Mouse (Mus musculus) heart, embryonic 14.5 days (tissue): Measurements from ENCODE around the gene Cntd1. TPM values are rescaled to one million over a fixed set of nuclear protein-coding genes. Genes with fewer than 3 reads are reported as not detected.

Source experiments
- ATAC-seq: fragments of 200-750 bp; cut with Nextera tagmentation; 2 replicates; pipeline ENCODE4 v1.8.0; 2017; ENCODE audit warnings: low read depth, moderate TSS enrichment; ENCODE audit not compliant: insufficient number of reproducible peaks, insufficient read depth, low FRiP score
- H3K27ac ChIP-seq, 2 experiments: fragments of 200-500 bp in 1 of 2; fragments of 300-500 bp in 1 of 2; sonication (generic) in 1 of 2; replicated peaks in 1 of 2; 2 replicates each; pipeline ENCODE4 v1.5.1; 2012 to 2014; ENCODE audit warnings: low read depth in 2 of 2, low read length in 2 of 2, control low read depth in 1 of 2, mild to moderate bottlenecking in 1 of 2, mixed read lengths in 1 of 2; ENCODE audit not compliant: control insufficient read depth in 1 of 2, insufficient read depth in 1 of 2
- H3K27me3 ChIP-seq: fragments of 300-500 bp; sonication (generic); 2 replicates; pipeline ENCODE4 v1.6.1; 2014; ENCODE audit warnings: mild to moderate bottlenecking, low read length, control low read depth; ENCODE audit not compliant: control insufficient read depth, insufficient read depth
- H3K36me3 ChIP-seq: fragments of 300-500 bp; sonication (generic); 2 replicates; pipeline ENCODE4 v1.6.1; 2014; ENCODE audit warnings: mild to moderate bottlenecking, control low read depth, low read length, mixed read lengths; ENCODE audit not compliant: control insufficient read depth, insufficient read depth
- H3K4me1 ChIP-seq, 2 experiments: fragments of 200-500 bp in 1 of 2; fragments of 300-500 bp in 1 of 2; sonication (generic) in 1 of 2; 2 replicates each; pipeline ENCODE4 v1.6.1; 2012 to 2014; ENCODE audit warnings: low read length in 2 of 2, control low read depth in 1 of 2, mixed read lengths in 1 of 2; ENCODE audit not compliant: control insufficient read depth in 2 of 2, insufficient read depth in 2 of 2
- H3K4me2 ChIP-seq: fragments of 300-500 bp; sonication (generic); 2 replicates; pipeline ENCODE4 v1.6.1; 2014; ENCODE audit warnings: mild to moderate bottlenecking, low read length
- H3K4me3 ChIP-seq, 2 experiments: fragments of 200-500 bp in 1 of 2; fragments of 300-500 bp in 1 of 2; sonication (generic) in 1 of 2; 2 replicates each; pipeline ENCODE4 v1.5.1; 2012 to 2014; ENCODE audit warnings: low read length in 2 of 2, mild to moderate bottlenecking in 2 of 2, control low read depth in 1 of 2, low read depth in 1 of 2, moderate library complexity in 1 of 2; ENCODE audit not compliant: control insufficient read depth in 1 of 2, insufficient read depth in 1 of 2
- H3K9ac ChIP-seq: fragments of 300-500 bp; sonication (generic); 2 replicates; pipeline ENCODE4 v1.6.1; 2014; ENCODE audit warnings: mild to moderate bottlenecking, low read length
- H3K9me3 ChIP-seq: fragments of 300-500 bp; sonication (generic); 2 replicates; pipeline ENCODE4 v1.6.1; 2016; ENCODE audit warnings: low read length, control low read depth; ENCODE audit not compliant: control insufficient read depth
- WGBS: fragments of 180-500 bp; shearing (Covaris S2); extraction: QIAGEN DNeasy Blood & Tissue Kit; methylation state at CpG from one replicate; pipeline ENCODE4 v1.1.7; 2014; 5-methylcytosine and 5-hydroxymethylcytosine counted together
- polyA plus RNA-seq: library from polyadenylated mRNA; unstranded; fragments of >200 nt; fragmentation: Nextera tagmentation; extraction: Ambion mirVana; gene quantifications from 2 replicates; pipeline ENCODE4 v1.2.1, GENCODE M21; 2014

Cntd1 gene
- 0.51 and 1.1 TPM in 2 replicates for polyA plus RNA-seq

DNA sequence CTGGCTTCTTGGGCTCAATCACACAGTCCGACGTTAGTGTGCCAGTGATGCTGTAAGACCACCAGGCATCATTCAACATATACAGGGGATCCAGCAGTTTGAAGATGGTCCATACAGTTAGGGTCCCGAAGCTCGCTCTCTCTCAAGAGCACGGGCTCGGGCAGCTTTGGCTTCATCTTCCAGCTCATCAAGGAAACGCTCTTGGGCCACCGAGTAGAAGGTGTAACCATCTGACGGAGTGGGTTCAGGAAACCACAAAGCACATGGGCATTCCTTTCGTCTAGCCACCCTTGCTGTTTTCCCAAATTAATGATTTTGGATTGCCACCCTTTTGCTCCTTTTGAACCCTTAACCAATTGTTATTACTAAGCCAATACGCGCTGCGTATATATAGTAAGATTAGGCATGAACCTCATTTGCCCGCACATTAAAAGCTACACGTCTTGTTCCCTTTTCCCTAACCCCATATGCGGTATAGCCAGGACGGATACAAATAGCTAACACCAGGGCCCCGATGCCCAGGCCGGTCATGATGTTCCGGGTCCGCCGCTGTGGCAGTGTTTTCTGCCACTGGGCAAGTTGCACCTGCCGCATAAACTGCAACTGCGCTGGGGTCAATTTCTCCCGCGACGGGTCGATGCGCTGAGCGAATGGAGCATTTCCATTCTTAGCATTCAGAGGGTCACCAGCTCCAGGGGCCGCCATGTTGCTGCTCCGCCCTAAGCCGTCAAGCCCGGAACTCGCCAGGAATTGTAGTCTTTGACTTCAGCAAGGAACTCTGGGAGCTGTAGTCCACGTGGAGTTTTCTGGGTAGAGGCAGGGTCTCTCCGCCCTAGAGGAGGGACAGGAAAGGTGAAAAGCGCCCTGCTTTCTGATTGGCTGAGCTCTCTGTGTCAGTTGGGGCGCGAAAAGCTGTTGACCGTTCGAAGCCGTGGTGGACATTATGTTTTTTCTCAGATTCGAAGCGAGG is at the start of gene Cntd1, which contains the start of gene Coa3:
TSS of gene Cntd1 (plus strand) at position 790 of the 970 bp plus-strand sequence.
TSS of gene Coa3 (minus strand) at position 892 of the 970 bp plus-strand sequence.
- Histone ChIP-seq H3K27me3 (no peaks in the 10 kb centered on the region), H3K4me3 (peak within 1 kb of the TSS; percentile 70 to 80), H3K4me2 (peak within 1 kb of the TSS; percentile 94), H3K4me1 (peaks cover 13 to 22% of the 10 kb centered on the region in 2 experiments), H3K27ac (peak within 1 kb of the TSS; percentile 47 to 77; a peak in 3 of 4 replicates), H3K36me3 (peaks cover 12% of the 10 kb centered on the region; the same call in 1 of the 2 replicates), H3K9ac (peak within 1 kb of the TSS; percentile 83), H3K9me3 (no peaks in the 10 kb centered on the region)
- WGBS = 6% methylated on average over 45 of the region's 45 CpGs
- peak; percentile 91 for ATAC-seq

GRCm38 (mm10) chr11:101229361-101229900 is 49.4 kb upstream of the Cntd1 start:
- H3K9me3 ChIP-seq = no peaks in the 10 kb centered on the region
- peak overlapping the region; percentile 89 to 94; a peak in 3 of 4 replicates for H3K27ac ChIP-seq
- H3K36me3 ChIP-seq = no peaks in the 10 kb centered on the region
- no peaks in the 10 kb centered on the region for H3K27me3 ChIP-seq
- no peak overlapping the region for H3K4me3 ChIP-seq
- H3K9ac ChIP-seq = no peak overlapping the region; the same call in 1 of the 2 replicates
- peaks cover 12 to 26% of the 10 kb centered on the region in 2 experiments for H3K4me1 ChIP-seq
- no peak overlapping the region for H3K4me2 ChIP-seq
- whole genome bisulfite sequencing = 23% methylated on average over 8 of the region's 8 CpGs
- ATAC-seq = no peak

GRCm38 (mm10) chr11:101230061-101230511 is 48.7 kb upstream of the Cntd1 start:
- ATAC-seq = no peak
- Histone ChIP-seq H3K4me3 (no peak overlapping the region), H3K36me3 (no peaks in the 10 kb centered on the region), H3K27ac (peak overlapping the region; percentile 89 to 94), H3K4me1 (peaks cover 12 to 24% of the 10 kb centered on the region in 2 experiments), H3K9me3 (no peaks in the 10 kb centered on the region), H3K27me3 (no peaks in the 10 kb centered on the region), H3K9ac (no peak overlapping the region), H3K4me2 (no peak overlapping the region)
- 41% methylated on average over 2 of the region's 2 CpGs for WGBS

GRCm38 (mm10) chr11:101230526-101230925 is 48.3 kb upstream of the Cntd1 start:
- no peaks in the 10 kb centered on the region for H3K27me3 ChIP-seq
- H3K4me1 ChIP-seq = peaks cover 12 to 20% of the 10 kb centered on the region in 2 experiments
- no peaks in the 10 kb centered on the region for H3K9me3 ChIP-seq
- H3K4me2 ChIP-seq = peak overlapping the region; percentile 56
- no peak overlapping the region for H3K4me3 ChIP-seq
- ATAC-seq = no peak
- peak overlapping the region; percentile 56 for H3K9ac ChIP-seq
- H3K36me3 ChIP-seq = no peaks in the 10 kb centered on the region
- 31% methylated on average over 5 of the region's 5 CpGs for WGBS
- peak overlapping the region; percentile 89 to 94 for H3K27ac ChIP-seq

- WGBS = 10% methylated on average over 18 of the region's 18 CpGs
- Histone ChIP-seq H3K4me3 (peak overlapping the region in 1 of 2 experiments; percentile 17; a peak in 1 of 4 replicates), H3K27ac (peak overlapping the region; percentile 89 to 94), H3K9ac (peak overlapping the region; percentile 56), H3K36me3 (no peaks in the 10 kb centered on the region), H3K4me1 (peaks cover 12 to 20% of the 10 kb centered on the region in 2 experiments), H3K4me2 (peak overlapping the region; percentile 56), H3K9me3 (no peaks in the 10 kb centered on the region), H3K27me3 (no peaks in the 10 kb centered on the region)
- 0 out of 2 replicates have a peak, but pooled peaks have one; percentile 24 for ATAC-seq
Observed at GRCm38 (mm10) chr11:101230991-101231871, 47.6 kb upstream of the Cntd1 start.

DNA sequence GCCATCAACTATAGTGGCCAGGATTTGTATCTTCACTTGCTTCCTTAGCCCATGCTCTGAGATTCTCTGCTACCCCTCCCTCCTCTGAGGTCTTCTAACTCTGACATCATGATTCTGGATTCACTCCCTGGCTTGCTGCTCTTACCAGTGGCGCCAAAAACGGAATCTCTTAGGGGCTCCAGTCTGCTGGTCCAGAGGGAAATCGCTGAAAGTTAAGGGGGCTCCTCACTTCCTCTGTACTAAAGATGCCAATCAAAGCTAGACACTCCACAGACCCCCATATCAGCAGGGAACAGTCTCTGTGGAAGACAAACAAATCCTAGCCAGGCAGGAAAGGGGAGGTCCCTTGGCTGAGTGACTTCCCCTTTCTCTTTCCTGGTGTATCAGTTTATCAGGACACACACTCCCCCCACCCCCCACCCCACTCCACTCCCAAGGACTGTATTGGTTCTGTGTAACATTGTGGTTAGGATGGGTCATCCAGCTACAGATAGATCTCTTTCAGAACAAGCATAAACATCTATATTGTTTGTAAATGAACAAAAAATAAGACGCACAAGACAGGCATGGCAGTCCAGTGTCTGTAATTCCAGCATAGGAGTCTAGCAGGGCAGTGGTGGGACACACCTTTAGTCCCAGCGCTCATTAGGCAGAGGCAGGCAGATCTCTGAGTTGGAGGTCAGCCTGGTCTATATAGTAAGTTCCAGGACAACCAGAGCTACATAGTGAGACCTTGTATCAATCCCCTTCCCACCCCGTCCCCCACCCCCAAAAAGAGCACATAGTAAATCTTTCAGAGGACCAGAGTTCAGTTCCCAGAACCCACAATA is 46.6 kb upstream of the Cntd1 start:
- Histone ChIP-seq H3K27me3 (no peaks in the 10 kb centered on the region), H3K9ac (peak overlapping the region; percentile 56), H3K4me1 (peaks cover 12 to 20% of the 10 kb centered on the region in 2 experiments), H3K27ac (peak overlapping the region; percentile 89 to 94), H3K4me2 (peak overlapping the region; percentile 56), H3K4me3 (no peak overlapping the region; a peak in 1 of 4 replicates), H3K9me3 (no peaks in the 10 kb centered on the region), H3K36me3 (no peaks in the 10 kb centered on the region)
- ATAC-seq = peak; percentile 91
- WGBS = 44% methylated on average over 6 of the region's 6 CpGs
